Mouse (Mus musculus): ENCODE data around the gene Olfr798.

DNA sequence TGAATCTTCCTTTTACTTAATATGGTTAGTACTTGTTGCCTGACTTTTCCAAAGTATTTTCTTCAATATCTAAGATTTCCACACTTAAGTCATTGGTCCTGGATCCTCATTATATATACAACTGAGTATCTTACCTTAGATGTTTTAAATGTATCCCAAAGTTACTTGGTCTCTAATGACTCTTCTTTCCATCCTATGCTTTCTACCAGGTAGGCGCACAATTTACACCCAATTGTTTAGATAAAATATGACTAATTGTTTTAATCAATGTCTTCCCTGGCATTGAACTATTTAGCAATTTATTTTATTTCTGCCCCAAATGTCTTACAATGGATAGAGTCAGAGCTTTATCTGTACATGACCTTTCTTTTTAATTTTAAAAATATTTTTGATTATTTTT lies 15.3 kb downstream of the Olfr798 start, which contains the start of gene Olfr796:
- TF ChIP-seq POLR2A (IDR thresholded peaks at IDR 0.05; ENCODE audit: extremely low read depth, insufficient read depth, low read length) (no peak), CTCF (IDR thresholded peaks at IDR 0.05; ENCODE audit: low read depth, low read length) (no peak)
